Mouse (Mus musculus) CH12.LX (cell line): Measurements from ENCODE around the gene Apoc2. TPM values are rescaled to one million over a fixed set of nuclear protein-coding genes. Genes with fewer than 3 reads are reported as not detected.

Experiments used
- DNase-seq: peaks from one replicate; pipeline ENCODE4 v3.0.0-alpha.2; 2013; ENCODE audit errors: extremely low read depth
- H3K27ac ChIP-seq: 2 replicates; pipeline ENCODE4 v1.5.1; 2012; ENCODE audit warnings: low read depth, mild to moderate bottlenecking, control low read depth, moderate library complexity; ENCODE audit not compliant: insufficient read depth
- H3K27me3 ChIP-seq: replicated peaks from 2 replicates; pipeline ENCODE3; 2012; ENCODE audit warnings: inconsistent platforms
- H3K36me3 ChIP-seq, 2 experiments: replicated peaks in 1 of 2; 2 replicates each; pipeline versions ENCODE3 to v1.6.1; 2012; ENCODE audit warnings: inconsistent platforms in 1 of 2, low read length in 1 of 2, mild to moderate bottlenecking in 1 of 2, mixed read lengths in 1 of 2, moderate library complexity in 1 of 2; ENCODE audit not compliant: control insufficient read depth in 1 of 2, insufficient read depth in 1 of 2
- H3K4me1 ChIP-seq, 2 experiments: 2 replicates each; pipeline ENCODE4 v1.6.1; 2012; ENCODE audit warnings: inconsistent platforms in 1 of 2, moderate library complexity in 1 of 2; ENCODE audit not compliant: insufficient read depth in 2 of 2, control insufficient read depth in 1 of 2
- H3K4me2 ChIP-seq: 2 replicates; pipeline ENCODE4 v1.6.1; 2012; ENCODE audit warnings: low read depth, mild to moderate bottlenecking, control low read depth; ENCODE audit not compliant: poor library complexity, insufficient read depth, severe bottlenecking
- H3K4me3 ChIP-seq, 3 experiments: fragments of 150-350 bp in 1 of 3; sonication (generic) in 1 of 3; replicated peaks in 1 of 3; 2 replicates each; pipeline versions ENCODE3 to v1.5.1; 2011 to 2012; ENCODE audit warnings: low read depth in 2 of 3, low read length in 2 of 3, mild to moderate bottlenecking in 2 of 3, moderate library complexity in 2 of 3, control low read depth in 1 of 3, improper control_type of control experiment in 1 of 3, inconsistent platforms in 1 of 3, mixed read lengths in 1 of 3; ENCODE audit not compliant: poor library complexity in 1 of 3
- H3K79me2 ChIP-seq: replicated peaks from 2 replicates; pipeline ENCODE4 v1.6.1; 2012; ENCODE audit warnings: mild to moderate bottlenecking, moderate library complexity; ENCODE audit not compliant: control insufficient read depth, poor library complexity, insufficient read depth, severe bottlenecking; ENCODE audit errors: extremely low read depth
- H3K9ac ChIP-seq: 2 replicates; pipeline ENCODE4 v1.6.1; 2012; ENCODE audit warnings: low read depth, mild to moderate bottlenecking, control low read depth, moderate library complexity; ENCODE audit not compliant: insufficient read depth
- H3K9me3 ChIP-seq: replicated peaks from 2 replicates; pipeline ENCODE3; 2012; ENCODE audit warnings: low read length, inconsistent platforms, mixed read lengths
- BHLHE40 ChIP-seq: IDR thresholded peaks from 2 replicates; pipeline ENCODE4 v1.6.1; 2011; ENCODE audit warnings: mild to moderate bottlenecking, low read depth, low read length, improper control_type of control experiment
- CHD1 ChIP-seq: IDR thresholded peaks from 2 replicates; pipeline ENCODE4 v1.6.1; 2012; ENCODE audit warnings: low read depth, low read length, improper control_type of control experiment, inconsistent platforms
- CTCF ChIP-seq, 2 experiments: IDR thresholded peaks in 1 of 2; conservative IDR thresholded peaks in 1 of 2; 2 replicates each; pipeline ENCODE4 v1.5.1; 2011 to 2012; ENCODE audit warnings: low read depth in 2 of 2, low read length in 2 of 2, improper control_type of control experiment in 1 of 2, inconsistent platforms in 1 of 2, mild to moderate bottlenecking in 1 of 2, moderate library complexity in 1 of 2
- E2F4 ChIP-seq: IDR thresholded peaks from 2 replicates; pipeline ENCODE4 v1.6.1; 2011; ENCODE audit warnings: low read depth, low read length, improper control_type of control experiment; ENCODE audit not compliant: insufficient replicate concordance
- EP300 ChIP-seq: IDR thresholded peaks from 2 replicates; pipeline ENCODE4 v1.6.1; 2011; ENCODE audit warnings: low read length, improper control_type of control experiment
- ETS1 ChIP-seq: conservative IDR thresholded peaks from 2 replicates; pipeline ENCODE4 v1.6.1; 2012; ENCODE audit warnings: low read depth, mild to moderate bottlenecking, inconsistent platforms, low read length, improper control_type of control experiment, moderate library complexity
- HCFC1 ChIP-seq: IDR thresholded peaks from 2 replicates; pipeline ENCODE4 v1.6.1; 2012; ENCODE audit warnings: low read depth, mild to moderate bottlenecking, inconsistent platforms, low read length, improper control_type of control experiment
- JUN ChIP-seq: IDR thresholded peaks from 2 replicates; pipeline ENCODE4 v1.6.1; 2011; ENCODE audit warnings: low read depth, mild to moderate bottlenecking, low read length, improper control_type of control experiment, moderate library complexity; ENCODE audit not compliant: insufficient read depth
- KAT2A ChIP-seq: IDR thresholded peaks from 2 replicates; pipeline ENCODE4 v1.6.1; 2012; ENCODE audit warnings: low read length, improper control_type of control experiment, inconsistent platforms; ENCODE audit not compliant: insufficient replicate concordance
- MAZ ChIP-seq: IDR thresholded peaks from 2 replicates; pipeline ENCODE4 v1.6.1; 2012; ENCODE audit warnings: low read depth, mild to moderate bottlenecking, inconsistent platforms, low read length, improper control_type of control experiment, moderate library complexity
- PAX5 ChIP-seq: IDR thresholded peaks from 2 replicates; pipeline ENCODE4 v1.6.1; 2012; ENCODE audit warnings: low read length, inconsistent platforms, mixed read lengths
- POLR2AphosphoS2 ChIP-seq: IDR thresholded peaks from 2 replicates; pipeline ENCODE4 v1.6.1; 2011; ENCODE audit warnings: low read depth, low read length, improper control_type of control experiment
- RAD21 ChIP-seq: IDR thresholded peaks from 2 replicates; pipeline ENCODE4 v1.6.1; 2011; ENCODE audit warnings: low read depth, mild to moderate bottlenecking, low read length, improper control_type of control experiment, moderate library complexity
- SIN3A ChIP-seq: IDR thresholded peaks from 2 replicates; pipeline ENCODE4 v1.6.1; 2012; ENCODE audit warnings: low read length, improper control_type of control experiment, inconsistent platforms
- TBP ChIP-seq: conservative IDR thresholded peaks from 2 replicates; pipeline ENCODE4 v1.6.1; 2011; ENCODE audit warnings: low read depth, low read length, improper control_type of control experiment
- UBTF ChIP-seq: IDR thresholded peaks from 2 replicates; pipeline ENCODE4 v1.6.1; 2012; ENCODE audit warnings: low read depth, mild to moderate bottlenecking, inconsistent platforms, low read length, improper control_type of control experiment, moderate library complexity
- USF1 ChIP-seq: IDR thresholded peaks from 2 replicates; pipeline ENCODE4 v1.6.1; 2014; ENCODE audit warnings: low read depth, mild to moderate bottlenecking, inconsistent platforms, low read length, improper control_type of control experiment
- USF2 ChIP-seq: conservative IDR thresholded peaks from 2 replicates; pipeline ENCODE4 v1.6.1; 2011; ENCODE audit warnings: low read depth, low read length, improper control_type of control experiment
- ZKSCAN1 ChIP-seq: IDR thresholded peaks from 2 replicates; pipeline ENCODE4 v1.6.1; 2012; ENCODE audit warnings: low read depth, inconsistent platforms, low read length, improper control_type of control experiment, borderline replicate concordance
- ZNF384 ChIP-seq: IDR thresholded peaks from 2 replicates; pipeline ENCODE4 v1.6.1; 2012; ENCODE audit warnings: low read depth, low read length, improper control_type of control experiment, inconsistent platforms
- dilution Hi-C: fragments of 300-500 bp; cut with MboI; formaldehyde crosslinking; loops from 2 replicates; pipeline ENCODE4 v1.14.3; 2020; ENCODE audit warnings: low sequenced_read_pairs; ENCODE audit not compliant: extremely low pct_unique_long_range_greater_than_20kb, extremely low pct_ligation_motif_present
- in situ Hi-C: fragments of 300-500 bp; cut with MboI; formaldehyde crosslinking; loops from 3 replicates; pipeline ENCODE4 v1.14.3; 2019; ENCODE audit warnings: low sequenced_read_pairs, low pct_ligation_motif_present, low pct_unique_long_range_greater_than_20kb, mixed read lengths
- polyA plus RNA-seq: library from polyadenylated mRNA; unstranded; fragments of >175 nt; gene quantifications from 2 replicates; pipeline ENCODE4 v1.2.1, GENCODE M21; 2012; ENCODE audit warnings: low read depth; ENCODE audit not compliant: insufficient read length
- total RNA-seq, 2 experiments: library from RNA; depleted of rRNA; stranded (reverse); fragments of 300-350 nt in 1 of 2; fragments of >200 nt in 1 of 2; gene quantifications; 2 replicates each; pipeline ENCODE4 v1.2.3; 2012 to 2014

Gene Apoc2
- total and polyA plus RNA-seq, 3 experiments, result not detected

GRCm38 (mm10) chr7:19712414-19712813, 34.7 kb upstream of the Apoc2 start:
- Histone ChIP-seq H3K79me2 (peaks cover 18% of the 10 kb centered on the region), H3K9me3 (no peaks in the 10 kb centered on the region), H3K9ac (no peak overlapping the region), H3K4me1 (peaks cover 9 to 35% of the 10 kb centered on the region in 2 experiments; a peak in 3 of 4 replicates), H3K4me3 (no peak overlapping the region), H3K27ac (no peak overlapping the region), H3K27me3 (no peaks in the 10 kb centered on the region), H3K36me3 (peaks cover 53 to 63% of the 10 kb centered on the region in 2 experiments), H3K4me2 (no peak overlapping the region)
- dilution Hi-C loops (no loop called here), in situ Hi-C loops (loop anchor here (5.0 kb wide), 1 partner anchor 45 kb away; the partner anchor contains the start of gene Clptm1)
- no peak for DNase-seq
- TF ChIP-seq CTCF (conservative IDR thresholded peaks at IDR 0.05 in 1 of 2, IDR thresholded peaks at IDR 0.05 in 1 of 2; ENCODE audit: low read depth in 2 of 2, low read length in 2 of 2) (peak; percentile 39 to 68; a peak in 3 of 4 replicates), TBP (no peak)

DNA sequence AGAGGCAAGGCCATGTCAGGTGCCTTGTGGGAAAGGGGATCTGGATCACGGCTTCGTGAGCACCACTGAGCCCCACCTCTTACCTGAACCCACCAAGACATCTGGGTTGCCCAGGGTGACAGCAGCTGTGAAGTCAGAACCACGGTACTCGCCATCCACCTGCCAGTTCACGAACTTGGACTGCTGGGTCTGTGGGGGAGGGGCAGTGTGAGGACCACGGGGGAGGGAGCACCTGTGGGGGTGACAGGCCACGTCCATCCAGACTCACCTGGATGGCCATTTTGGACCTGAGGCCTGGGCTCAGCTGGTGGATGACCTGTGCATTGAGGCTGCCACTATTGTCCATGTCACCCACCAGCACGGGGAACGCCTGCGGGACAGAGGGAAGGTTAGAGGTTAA, 32.9 kb upstream of the Apoc2 start:
- Histone ChIP-seq H3K27ac (no peak overlapping the region), H3K4me1 (peaks cover 5 to 26% of the 10 kb centered on the region in 2 experiments; a peak in 3 of 4 replicates), H3K4me3 (no peak overlapping the region), H3K9ac (no peak overlapping the region), H3K36me3 (peaks cover 61 to 73% of the 10 kb centered on the region in 2 experiments), H3K4me2 (no peak overlapping the region), H3K79me2 (peaks cover 18% of the 10 kb centered on the region), H3K27me3 (no peaks in the 10 kb centered on the region), H3K9me3 (no peaks in the 10 kb centered on the region)
- in situ Hi-C loops, result loop anchor here (5.0 kb wide), 1 partner anchor 43 kb away; the partner anchor contains the start of gene Clptm1
- no peak for TF ChIP-seq UBTF
- 0 out of 2 replicates have a peak, but pooled peaks have one; percentile 21 for TF ChIP-seq POLR2AphosphoS2
- no peak for TF ChIP-seq MAZ
- no peak for DNase-seq
- dilution Hi-C loops, result no loop called here

GRCm38 (mm10) chr7:19705271-19705670, 27.5 kb upstream of the Apoc2 start:
- H3K79me2 ChIP-seq, result no peaks in the 10 kb centered on the region
- no peak overlapping the region for H3K4me3 ChIP-seq
- H3K9ac ChIP-seq, result no peak overlapping the region
- H3K4me2 ChIP-seq, result no peak overlapping the region
- H3K27ac ChIP-seq, result no peak overlapping the region
- no peaks in the 10 kb centered on the region for H3K27me3 ChIP-seq
- peaks cover 67 to 87% of the 10 kb centered on the region in 2 experiments for H3K36me3 ChIP-seq
- peaks cover 5 to 18% of the 10 kb centered on the region in 2 experiments; a peak in 3 of 4 replicates for H3K4me1 ChIP-seq
- no peak for DNase-seq
- no peaks in the 10 kb centered on the region for H3K9me3 ChIP-seq
- in situ Hi-C loops, result no loop called here
- dilution Hi-C loops, result no loop called here
- TF ChIP-seq UBTF (no peak), CHD1 (no peak), ZKSCAN1 (no peak), KAT2A (no peak), JUN (no peak), E2F4 (no peak), USF1 (no peak), ETS1 (no peak), EP300 (no peak), HCFC1 (no peak), ZNF384 (no peak), SIN3A (no peak), USF2 (no peak), BHLHE40 (no peak), RAD21 (no peak), PAX5 (no peak)
